Mouse (Mus musculus) left cerebral cortex, adult 9 months (tissue): ENCODE measurements around the gene Rnf111.
"Not testable (repeated sequence)": the region's sequence is repeated elsewhere in the genome, so short reads cannot be mapped to it uniquely, and the experiment has no call there.

Source experiments
- DNase-seq, 2 experiments: peaks; one replicate each; pipeline ENCODE4 v3.0.0; 2022; ENCODE audit warnings: low spot score in 2 of 2

Rnf111 gene

DNA sequence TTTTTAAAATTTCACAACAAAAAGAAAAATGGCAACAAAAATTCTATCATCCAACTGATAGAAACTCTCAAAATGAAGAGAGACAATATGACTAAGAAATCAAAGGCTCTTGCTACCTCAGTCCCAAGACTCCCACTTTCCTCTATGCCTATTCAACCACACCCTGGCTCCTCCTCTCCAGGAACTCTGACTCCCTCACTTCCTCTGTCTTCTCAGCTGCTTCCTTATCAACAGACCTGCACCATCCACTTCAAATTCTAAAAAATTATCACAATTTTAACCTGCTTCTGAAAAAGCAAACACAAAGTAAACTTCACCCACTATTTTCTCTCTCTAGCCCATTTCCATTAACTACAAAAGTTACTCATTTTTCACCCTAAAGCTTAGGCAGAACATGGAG, 6.5 kb downstream of the Rnf111 start:
- DNase-seq, result no peak

DNA sequence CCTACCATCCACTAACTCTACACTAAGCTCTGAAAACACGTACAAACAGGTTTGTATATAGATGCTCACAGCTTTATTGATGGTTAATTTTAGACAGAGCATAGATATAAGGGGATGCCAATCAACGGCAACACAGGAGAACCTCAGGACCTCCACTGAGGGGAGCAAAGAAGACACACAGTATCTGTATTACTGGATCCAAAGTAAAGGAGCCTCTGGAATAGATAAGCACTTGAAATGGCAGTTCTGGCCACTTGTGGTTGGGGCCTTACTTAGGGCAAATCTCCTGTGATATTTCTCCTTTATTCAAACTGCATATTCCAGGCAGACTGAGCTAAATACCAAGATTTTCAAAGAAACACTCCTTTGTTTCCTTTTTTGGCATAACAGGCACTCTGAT, 10.5 kb downstream of the Rnf111 start:
- DNase-seq, result no peak

DNA sequence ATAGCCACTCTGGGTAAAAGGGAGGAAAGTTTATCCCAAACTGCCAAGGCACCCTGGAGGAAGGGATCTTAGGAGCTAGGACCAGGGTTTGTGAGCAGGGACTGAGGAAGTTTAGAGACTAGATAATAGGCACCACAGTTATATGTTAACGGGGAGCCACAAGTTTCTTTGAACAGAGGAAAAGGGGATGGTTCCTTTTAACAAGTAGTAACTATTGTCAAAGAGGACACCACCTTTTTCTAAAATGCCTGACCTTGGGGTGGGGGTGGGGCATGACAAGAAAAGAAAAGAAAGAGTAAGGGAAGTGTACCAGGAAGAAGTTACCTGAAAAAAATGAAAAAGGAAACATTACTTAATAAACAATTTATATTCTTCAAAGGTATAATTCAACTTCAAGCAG, 12.3 kb downstream of the Rnf111 start:
- no peak for DNase-seq

DNA sequence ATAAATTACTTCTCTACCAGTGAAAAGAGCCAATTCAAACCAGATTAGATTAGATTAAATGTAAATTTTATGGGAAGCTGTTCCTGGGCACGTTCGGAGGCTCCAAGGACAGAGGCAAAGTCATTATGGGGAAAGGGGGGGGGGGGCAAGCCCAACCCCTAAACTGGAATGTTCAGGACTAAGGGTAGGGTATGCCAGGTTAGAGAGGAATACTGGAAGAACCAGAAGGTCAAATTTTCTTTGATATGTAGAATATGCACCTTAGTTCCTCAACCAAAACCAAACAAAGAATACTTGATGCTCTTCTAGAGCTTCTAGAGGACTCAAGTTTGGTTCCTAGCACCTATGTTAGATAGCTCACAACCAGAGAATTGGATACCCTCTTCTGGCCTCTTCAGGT, 16.1 kb downstream of the Rnf111 start:
- no peak for DNase-seq

DNA sequence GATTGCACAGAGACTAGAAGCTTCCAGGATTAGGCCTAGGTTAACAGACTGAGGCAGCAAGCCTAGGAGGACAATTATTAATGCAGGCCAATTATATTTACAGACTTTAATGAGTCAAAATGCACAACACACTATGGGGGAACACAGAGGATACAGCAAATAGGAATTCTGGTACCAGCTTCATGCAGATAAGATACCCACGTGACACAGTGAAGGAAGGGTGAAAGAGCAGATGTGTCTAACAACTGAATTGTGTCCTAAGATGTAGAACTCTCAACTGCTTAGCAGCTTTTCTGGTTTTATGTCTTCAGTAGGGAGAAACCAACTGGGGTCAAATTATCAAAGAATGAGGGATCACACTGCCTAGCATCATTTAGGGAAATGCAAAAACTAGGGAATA, 17.7 kb downstream of the Rnf111 start:
- DNase-seq, result no peak

DNA sequence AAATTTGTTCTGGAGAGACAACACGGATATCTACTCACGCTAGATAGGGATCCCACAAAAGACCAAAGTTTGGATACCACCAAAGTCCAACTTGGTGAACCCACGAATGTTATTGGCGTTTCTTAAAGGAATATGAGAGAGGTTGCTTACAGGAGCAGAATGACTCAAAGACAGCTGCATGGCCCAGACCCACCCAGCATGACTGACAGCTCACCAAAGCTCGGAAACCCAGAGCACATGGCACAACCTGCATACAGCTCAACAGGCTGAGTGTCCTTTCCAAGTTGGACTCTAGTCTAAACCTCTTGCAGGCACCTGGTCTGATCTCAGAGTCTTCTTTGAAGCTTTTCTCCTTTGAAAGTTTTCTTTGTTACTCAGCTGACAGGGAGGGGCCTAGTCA, 20.0 kb downstream of the Rnf111 start:
- no peak for DNase-seq

DNA sequence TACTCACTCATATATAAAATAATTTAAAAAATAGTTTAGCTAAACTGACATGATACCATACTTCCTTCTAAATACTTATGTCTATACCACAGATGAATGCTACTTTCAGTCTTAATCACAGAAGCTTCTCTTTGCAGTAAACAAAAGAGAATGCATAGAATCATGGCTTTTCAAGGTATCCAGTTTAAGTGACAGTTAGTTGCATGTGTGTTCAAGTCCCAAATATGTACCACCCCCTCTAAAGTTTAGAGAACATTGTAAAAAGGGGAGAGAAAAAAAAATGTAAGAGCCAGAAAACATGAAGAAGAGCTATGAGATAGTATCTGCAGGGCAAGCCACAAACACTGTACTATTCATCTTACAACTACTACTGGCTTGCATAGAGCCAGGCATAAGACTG, 21.7 kb downstream of the Rnf111 start:
- no peak for DNase-seq

DNA sequence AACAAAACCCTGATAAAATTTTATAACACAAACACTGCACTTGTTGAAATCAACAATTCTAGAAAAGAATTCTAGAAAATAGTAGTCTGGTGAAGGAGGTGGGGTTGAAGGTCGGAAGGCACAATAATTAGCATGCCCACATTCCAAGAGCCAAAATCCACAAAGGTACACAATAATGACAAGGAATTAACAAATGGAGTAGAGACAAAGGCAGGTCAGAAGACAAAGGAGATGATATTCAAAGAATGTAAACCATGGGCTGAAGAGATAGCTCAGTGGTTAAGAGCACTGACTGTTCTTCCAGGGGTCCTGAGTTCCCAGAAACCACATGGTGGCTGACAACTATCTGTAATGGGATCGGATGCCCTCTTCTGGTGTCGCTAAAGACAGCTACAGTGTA, 26.3 kb downstream of the Rnf111 start:
- DNase-seq, result no peak

DNA sequence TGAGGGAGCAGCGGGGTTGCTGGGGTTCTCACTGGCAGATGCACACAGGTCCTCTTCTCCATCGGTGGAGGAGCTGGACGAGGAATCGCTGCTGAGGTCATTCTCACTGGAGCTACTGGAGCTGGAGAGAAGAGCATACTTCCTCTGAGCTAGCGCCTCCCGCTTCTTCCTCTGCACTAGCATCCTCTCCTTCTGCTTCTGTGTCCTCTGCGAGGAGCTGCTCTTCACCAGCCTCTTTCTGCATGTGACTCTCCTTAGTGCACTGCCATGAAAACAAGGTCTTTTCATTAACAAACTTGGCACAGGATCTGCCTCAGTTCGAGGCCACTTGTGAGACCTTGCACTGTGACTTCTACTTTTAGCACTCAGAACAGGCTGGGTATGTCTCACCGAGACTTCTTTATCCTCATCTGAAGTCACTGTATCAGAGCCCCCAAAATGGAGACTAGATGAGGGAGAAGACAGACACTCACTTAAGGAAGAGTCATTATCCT, 27.7 kb downstream of the Rnf111 start:
- DNase-seq, result no peak

DNA sequence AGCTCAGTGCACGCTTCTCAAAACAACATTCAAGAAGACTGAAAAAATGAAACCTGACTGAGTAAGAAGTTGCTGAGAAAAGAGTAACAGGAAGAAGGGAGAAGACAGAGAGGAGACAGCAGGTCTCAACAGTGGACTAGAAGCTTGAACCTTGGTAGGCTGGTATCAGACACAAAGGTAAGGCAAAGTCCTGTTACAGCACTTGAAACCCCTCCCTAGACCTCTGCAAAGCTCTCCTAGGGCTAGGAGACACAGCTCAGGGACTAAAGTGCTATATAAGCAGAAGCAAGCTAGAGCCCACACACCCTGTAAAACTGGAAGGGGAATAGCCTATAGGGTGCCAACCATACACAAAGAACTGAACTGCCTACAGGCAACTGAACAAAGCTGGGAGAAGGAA, 30.1 kb downstream of the Rnf111 start:
- no peak for DNase-seq

DNA sequence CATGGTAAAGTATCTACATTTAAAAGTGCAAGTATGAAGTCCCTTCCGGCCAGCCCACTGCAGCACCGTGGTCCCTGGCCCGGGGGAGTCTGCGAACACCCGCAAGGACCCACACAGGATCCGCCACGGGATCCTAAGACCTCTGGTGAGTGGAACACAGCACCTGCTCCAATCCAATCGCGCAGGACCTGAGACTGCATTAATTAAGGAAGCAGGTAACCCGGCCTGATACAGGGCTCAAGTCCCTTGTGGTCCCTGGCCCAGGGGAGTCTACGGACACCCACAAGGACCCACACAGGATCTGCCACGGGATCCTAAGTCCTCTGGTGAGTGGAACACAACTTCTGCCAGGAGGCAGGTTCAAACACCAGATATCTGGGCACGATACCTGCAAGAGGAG, 40.4 kb downstream of the Rnf111 start:
- DNase-seq, result not testable (repeated sequence)

DNA sequence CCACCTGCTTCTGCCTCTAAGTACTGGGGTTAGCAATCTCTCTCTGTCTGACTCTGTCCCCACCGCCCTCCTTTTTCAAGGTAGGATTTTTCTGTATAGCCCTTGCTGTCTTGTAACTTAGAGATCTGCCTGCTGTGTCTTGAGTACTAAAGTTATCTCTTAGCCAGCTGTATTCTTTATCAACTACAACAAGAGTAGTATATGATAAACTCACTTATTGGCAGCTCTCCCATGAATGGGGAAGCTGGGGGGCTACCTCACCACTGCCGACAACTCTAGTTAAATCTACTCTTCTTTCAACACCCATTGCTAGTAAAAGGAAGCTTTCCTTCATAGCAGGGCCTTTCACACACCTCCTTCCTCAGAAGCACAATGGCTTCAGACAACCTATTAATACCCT, 51.2 kb downstream of the Rnf111 start:
- no peak for DNase-seq

DNA sequence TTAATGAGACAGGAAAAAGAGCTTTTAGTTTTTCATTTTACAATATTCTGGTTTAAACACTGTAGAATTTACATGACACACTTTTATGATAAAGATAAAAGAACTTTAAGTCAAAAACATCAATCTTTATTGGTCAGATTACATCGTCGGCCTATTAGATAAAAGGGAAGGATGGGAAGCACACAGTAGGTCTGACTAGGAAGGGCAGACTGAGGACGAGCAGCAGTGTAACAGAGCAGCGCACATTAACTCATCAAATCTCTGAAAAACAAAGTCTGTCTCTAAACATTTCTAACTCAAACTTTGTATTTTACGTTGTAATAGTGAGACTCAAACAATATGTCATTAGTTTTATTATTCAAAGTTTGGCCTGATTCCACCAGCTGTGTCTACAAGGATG, 54.5 kb downstream of the Rnf111 start:
- no peak for DNase-seq

DNA sequence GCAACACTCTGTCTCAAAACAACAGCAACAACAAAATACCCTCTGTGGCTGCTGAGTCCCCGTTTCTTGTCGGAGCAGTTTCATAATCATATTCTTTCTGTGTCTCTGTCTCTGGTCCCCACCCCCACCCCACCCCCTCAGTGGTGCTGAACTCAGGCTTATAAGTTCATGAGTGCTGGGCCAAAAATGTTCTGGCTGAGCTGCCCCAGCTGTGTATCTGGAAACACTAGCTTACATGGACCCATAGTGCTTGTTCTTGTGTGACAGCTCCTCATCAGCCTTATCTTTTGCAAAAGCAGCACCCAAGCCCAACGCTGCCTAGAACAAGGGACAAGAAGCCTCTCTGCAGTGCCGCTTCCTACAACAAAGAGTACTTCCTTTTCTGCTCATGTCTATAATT, 63.6 kb downstream of the Rnf111 start:
- no peak for DNase-seq

DNA sequence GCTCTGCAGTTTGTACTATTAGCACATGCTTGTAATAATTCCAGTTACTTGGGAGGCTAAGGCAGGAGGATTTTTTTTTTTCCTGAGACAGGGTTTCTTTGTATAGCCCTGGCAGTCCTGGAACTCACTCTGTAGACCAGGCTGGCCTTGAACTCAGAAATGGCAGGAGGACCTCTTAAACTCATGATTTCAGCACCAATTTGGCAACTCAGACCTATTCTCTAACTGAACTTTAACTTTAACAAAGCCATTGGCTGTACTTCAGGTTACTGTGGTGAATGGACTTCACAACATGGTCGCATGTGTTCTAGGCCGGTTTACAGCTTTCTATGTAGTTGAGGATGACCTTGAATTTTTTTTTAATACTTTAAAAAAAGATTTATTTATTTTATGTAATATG, 80.9 kb downstream of the Rnf111 start:
- no peak for DNase-seq

DNA sequence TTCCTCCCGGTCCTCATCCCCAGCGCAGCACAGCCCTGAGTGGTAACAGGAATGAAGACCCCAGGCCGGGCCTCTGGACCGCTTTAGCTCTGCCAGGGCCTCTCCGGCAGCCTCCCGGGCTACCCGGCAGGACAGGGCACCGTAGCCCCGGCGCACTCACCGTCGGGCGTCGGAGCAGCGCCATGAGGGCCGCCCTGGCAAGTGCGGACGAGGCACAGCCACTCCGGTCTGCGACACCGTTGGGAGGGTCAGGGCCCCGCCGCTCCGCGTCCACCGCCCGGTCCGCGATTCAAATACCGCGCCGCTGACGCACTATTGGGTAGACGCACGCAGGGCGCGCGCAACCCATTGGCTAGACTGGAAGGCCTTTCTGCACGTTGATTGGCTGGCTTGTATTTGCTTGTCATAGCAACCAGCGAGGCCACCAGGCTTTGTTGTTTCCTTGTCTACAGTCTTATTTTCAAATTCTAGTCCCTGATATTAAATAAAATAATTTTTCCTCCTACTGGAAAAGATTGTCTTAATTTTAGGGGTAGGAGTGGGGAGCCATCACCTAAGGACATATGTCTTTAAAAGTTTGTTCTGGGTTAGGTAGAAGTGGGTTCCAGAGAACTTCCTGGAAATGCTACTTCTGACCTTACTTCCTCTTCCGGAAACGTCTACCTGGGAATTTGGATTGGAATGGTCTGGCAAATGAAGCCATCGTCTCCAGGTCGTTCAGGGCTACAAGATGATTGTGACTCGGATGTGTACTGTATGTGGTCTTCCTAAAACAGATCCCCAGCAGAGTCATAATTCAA, 82.1 kb downstream of the Rnf111 start, which contains the start of gene Ccnb2:
Gene Ccnb2, minus strand, starts transcription at position 291 of the 800 bp plus-strand sequence.
- peak; percentile 63 to 83 for DNase-seq

DNA sequence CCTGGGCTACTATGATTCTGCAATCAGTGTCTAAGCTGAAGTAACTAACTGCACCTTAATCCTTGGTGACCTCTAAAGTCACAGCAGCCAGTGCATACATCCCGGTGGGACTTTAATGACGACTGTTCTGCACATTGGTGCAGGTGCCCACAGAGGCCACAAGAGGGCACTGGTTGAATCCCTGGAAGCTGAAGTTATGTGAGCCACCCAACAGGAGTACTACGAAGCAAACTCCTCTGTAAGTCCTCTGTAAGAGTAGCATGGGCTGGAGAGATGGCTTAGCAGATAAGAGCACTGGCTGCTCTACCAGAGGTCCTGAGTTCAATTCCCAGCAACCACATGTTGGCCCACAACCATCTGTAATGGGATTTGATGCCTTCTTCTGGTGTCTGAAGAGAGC, 87.1 kb downstream of the Rnf111 start:
- no peak for DNase-seq

DNA sequence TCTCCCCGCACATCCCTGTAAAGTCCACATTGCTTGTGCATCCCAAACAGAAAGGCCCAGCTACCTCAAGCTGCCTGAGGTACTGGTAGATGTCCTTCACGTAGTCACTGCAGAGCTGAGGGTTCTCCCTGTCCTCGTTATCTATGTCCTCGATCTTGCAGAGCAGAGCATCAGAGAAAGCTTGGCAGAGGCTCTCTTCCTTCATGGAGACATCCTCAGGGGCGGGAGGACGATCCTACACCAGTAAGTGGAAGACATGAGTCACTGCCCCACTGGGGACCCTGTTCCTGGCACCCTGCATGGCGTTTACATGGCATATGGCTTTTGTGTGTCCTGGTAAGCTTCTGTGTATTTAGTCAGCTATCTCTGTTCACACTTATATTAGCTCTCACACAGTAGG, 90.5 kb downstream of the Rnf111 start:
- DNase-seq, result no peak

DNA sequence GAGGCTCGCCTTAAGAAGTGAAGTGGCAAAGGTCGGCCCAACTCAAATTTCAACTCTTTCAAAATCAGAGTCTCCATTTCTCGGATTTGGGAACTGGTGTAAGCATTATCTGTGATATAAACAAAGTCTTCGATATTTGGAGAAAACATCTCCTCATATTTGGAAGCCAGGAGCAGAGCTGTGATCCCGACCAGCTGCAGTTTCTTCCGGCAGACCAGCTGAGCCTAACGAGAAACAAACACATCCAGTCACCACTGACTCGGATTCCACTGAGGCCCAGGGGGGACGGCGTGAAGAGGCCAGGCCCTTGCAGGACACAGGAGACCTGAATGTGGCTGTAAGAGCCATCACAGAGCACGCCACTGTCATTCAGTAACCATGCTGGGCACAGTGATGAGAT, 92.9 kb downstream of the Rnf111 start:
- no peak for DNase-seq

DNA sequence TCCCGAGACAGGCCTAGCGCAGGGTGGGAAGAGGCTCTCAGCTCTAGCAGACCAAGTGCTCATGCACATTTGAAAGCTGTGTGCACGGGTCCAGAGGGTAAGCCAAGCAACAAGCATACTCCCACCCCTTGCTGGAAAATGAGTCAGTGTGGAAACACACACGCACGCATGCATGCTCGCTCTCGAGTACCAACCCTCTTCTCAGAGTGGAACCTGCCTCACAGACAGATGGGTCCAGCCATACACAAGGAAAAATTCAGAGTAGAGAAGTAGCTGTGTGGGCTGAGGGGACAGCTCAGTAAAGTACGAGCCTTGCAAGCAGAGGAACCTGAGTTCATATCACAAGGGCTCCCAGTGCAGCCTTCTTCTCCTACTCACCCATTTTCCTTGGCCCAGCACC, 93.8 kb downstream of the Rnf111 start:
- no peak for DNase-seq

DNA sequence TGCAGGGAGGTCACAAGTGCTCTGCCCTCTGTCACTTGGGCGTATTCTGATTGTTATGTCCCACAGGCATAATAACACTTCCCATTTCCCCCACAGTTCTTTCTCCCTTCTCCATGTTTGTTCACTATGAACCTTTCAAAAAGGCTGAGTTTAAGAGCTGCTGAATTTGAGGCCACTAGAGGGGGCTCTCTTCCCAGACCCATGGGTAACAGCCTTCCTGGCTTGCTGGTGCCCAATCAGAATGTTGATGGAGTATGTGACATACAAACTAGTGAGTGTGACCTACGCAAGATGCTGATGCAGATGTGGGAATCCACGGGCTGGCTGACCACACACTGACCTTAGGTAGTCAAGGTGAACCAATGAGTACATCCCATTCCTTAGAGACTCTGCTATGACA, 94.7 kb downstream of the Rnf111 start:
- peak in 1 of 2 experiments; percentile 40 for DNase-seq

DNA sequence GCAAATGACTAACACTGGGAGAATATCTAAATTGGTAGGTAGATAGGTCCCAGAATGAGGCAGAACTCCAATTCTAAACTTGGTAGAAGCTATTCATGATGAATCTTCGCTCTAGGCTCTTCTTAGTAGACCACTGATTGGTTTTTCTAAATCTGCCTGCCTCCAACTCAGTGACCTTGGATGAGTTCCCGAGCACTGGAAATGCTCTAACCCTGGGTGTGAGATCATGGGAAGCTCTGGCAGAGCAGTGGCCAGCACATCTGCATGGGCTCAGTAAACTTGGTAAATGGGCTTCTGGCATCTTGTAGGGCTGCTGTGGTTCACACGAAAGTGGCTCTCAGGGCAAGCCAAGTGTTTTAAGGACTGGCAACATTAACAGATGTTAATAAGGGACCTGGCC, 96.9 kb downstream of the Rnf111 start:
- no peak for DNase-seq

DNA sequence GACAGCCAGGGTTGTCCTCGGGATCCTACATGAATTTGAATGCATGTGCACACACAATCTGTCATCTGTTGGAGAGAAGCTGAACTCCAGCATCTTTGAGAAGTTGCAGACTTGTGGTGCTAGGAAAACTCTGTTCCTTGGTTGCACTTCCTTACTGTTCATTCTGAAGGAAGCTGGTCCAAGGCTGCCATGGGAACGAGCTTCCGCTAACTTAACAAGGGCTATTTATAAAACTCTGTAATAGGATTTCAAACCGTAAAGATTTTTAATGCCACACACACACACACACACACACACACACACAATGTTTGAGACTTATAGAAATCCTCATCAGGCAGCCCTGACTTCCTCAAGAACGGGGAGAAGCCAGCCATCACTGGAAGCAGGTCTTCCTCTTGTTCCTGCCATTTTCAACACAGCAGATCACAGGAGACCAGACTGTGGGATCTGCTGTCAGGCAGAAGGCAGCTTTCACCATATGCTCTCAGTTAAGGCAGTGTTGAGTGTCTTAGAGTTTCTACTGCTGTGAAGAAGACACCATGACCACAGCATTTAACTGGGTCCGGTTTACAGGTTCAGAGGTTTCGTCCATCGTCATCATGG, 101.5 kb downstream of the Rnf111 start:
- peak in 1 of 2 experiments; percentile 54 for DNase-seq
